Mouse (Mus musculus) lung, postnatal 0 days (tissue): ENCODE data around the gene Tpcn2.

Source experiments
- CTCF ChIP-seq: IDR thresholded peaks from 2 replicates; pipeline ENCODE4 v1.5.1; 2016; ENCODE audit warnings: antibody characterized with exemption, mild to moderate bottlenecking
- EP300 ChIP-seq: IDR thresholded peaks from 2 replicates; pipeline ENCODE4 v1.6.1; 2016; ENCODE audit warnings: antibody characterized with exemption, mild to moderate bottlenecking, control low read depth

DNA sequence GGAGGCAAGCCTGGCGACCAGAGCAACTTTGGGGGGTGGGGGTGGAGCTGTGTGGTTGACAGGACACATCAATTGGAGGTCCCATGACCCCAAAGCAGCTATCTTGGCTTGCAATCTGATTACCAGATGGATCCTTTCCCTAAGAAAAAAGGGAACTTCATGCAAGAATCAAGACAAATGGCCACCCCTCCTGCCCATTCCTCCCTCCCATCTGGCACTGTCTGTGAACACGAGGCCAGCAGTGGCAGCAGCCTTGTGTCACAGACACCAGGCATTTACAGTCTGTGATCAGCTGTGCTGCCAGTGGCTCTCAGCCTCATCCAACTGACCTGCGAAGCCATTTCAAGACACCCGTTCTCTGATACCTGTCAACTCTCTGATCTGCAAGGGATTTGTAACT, 101.4 kb downstream of the Tpcn2 start:
- TF ChIP-seq CTCF: no peak
- peak; percentile 53 for TF ChIP-seq EP300
